Mouse (Mus musculus): Measurements from ENCODE around the gene A630076J17Rik.

A630076J17Rik gene

GRCm38 (mm10) chr3:107229822-107230221 lies 592 bp upstream of the A630076J17Rik start:
- in situ Hi-C loops (cut with MboI, MseI), result no loop called here

GRCm38 (mm10) chr3:107231202-107231601 lies 788 bp downstream of the A630076J17Rik start:
- in situ Hi-C loops (cut with MboI, MseI), result no loop called here

DNA sequence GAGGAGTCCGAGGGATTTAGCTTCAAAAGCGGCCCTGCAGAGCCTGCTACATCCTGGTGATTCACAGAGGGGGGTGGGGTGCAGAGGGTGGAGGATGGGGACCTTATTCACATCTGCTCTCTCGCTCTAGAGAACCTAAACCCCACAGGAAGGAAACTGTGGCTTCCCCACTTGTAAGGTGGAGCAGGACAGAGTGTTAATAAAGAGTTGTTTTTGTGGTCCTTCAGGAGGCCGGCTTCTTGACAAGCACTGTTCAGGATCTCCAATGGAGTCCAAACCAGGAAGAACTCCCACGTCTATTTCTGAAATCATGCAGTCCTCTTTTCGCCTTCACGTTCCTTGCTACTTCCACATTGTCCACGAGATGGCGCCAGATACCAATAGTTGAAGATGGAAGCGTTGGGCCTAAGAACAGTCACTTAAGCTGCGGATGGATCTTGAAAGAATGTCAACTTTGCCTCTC lies 3.0 kb downstream of the A630076J17Rik start:
- in situ Hi-C loops (cut with MboI, MseI), result no loop called here

- in situ Hi-C loops (cut with MboI, MseI), result no loop called here
These were observed 3.5 kb downstream of the A630076J17Rik start for GRCm38 (mm10) chr3:107233945-107234344.

DNA sequence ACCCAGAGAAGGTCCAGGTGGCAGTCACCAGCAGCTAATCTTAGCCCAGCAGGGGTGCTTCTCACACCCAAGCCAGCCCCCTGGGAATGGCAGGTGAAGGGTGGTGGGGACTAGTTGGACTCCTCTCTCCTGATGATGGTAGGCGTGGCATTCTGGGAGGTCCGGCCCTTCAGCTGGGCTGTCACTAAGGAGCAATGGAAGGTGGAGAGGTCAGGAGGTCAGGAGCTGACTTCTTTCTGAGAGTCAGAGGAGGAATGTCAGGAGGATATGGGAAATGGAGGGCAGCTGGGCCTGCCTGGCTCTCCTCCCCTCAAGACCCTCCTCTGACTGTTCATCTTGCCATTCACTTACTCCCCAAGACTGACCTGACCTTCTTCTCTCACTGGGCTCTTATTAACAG lies 7.6 kb downstream of the A630076J17Rik start:
- in situ Hi-C loops (cut with MboI, MseI), result loop anchor here (5.0 kb wide), 1 partner anchor 224 kb away; no protein-coding TSS in a partner anchor

GRCm38 (mm10) chr3:107238471-107238980 lies 8.1 kb downstream of the A630076J17Rik start:
- in situ Hi-C loops (cut with MboI, MseI), result loop anchor here (5.0 kb wide), 1 partner anchor 224 kb away; no protein-coding TSS in a partner anchor

DNA sequence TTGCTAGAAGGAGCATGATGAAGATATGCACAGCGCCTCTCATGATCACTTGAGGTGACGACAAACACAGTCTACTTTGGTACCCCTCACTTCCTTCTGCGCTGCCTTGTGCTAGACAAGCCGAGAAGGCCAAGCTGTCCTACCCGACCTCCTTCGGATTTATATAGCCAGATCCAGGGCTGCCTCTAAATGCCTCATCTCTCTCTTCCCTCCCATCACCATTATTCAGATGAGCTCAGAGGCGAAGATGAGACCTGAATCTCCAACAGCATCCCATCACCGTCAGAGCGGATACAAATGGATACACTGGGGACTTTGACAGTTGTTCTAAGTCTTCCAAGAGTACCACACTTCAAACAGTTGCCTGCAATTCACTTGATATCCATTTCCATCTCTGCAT lies 9.2 kb downstream of the A630076J17Rik start, which contains the start of gene Prok1:
TSS of gene Prok1 (minus strand) at position 101 of the 400 bp plus-strand sequence.
- in situ Hi-C loops (cut with MboI, MseI), result loop anchor here (5.0 kb wide), 1 partner anchor 223 kb away; no protein-coding TSS in a partner anchor

GRCm38 (mm10) chr3:107241389-107242094 lies 11.1 kb downstream of the A630076J17Rik start:
- in situ Hi-C loops (cut with MboI, MseI), result no loop called here

- in situ Hi-C loops (cut with MboI, MseI), result no loop called here
These were observed 16.5 kb downstream of the A630076J17Rik start for GRCm38 (mm10) chr3:107246876-107247275.

- in situ Hi-C loops (cut with MboI, MseI), result no loop called here
These were observed 18.6 kb downstream of the A630076J17Rik start for GRCm38 (mm10) chr3:107249042-107249441.

- in situ Hi-C loops (cut with MboI, MseI), result no loop called here
These were observed 19.9 kb downstream of the A630076J17Rik start for GRCm38 (mm10) chr3:107250320-107250719.

GRCm38 (mm10) chr3:107252035-107252434 lies 21.6 kb downstream of the A630076J17Rik start:
- in situ Hi-C loops (cut with MboI, MseI), result no loop called here

- in situ Hi-C loops (cut with MboI, MseI), result no loop called here
These were observed 23.5 kb downstream of the A630076J17Rik start for GRCm38 (mm10) chr3:107253925-107254324.

GRCm38 (mm10) chr3:107255992-107256391 lies 25.6 kb downstream of the A630076J17Rik start:
- in situ Hi-C loops (cut with MboI, MseI), result no loop called here

- in situ Hi-C loops (cut with MboI, MseI), result no loop called here
These were observed 26.3 kb downstream of the A630076J17Rik start for GRCm38 (mm10) chr3:107256724-107257123.

GRCm38 (mm10) chr3:107257924-107258323 lies 27.5 kb downstream of the A630076J17Rik start:
- in situ Hi-C loops (cut with MboI, MseI), result no loop called here

GRCm38 (mm10) chr3:107260956-107261850 lies 30.8 kb downstream of the A630076J17Rik start:
- in situ Hi-C loops (cut with MboI, MseI), result loop anchor here (10.0 kb wide), 1 partner anchor 1104 kb away; the partner anchor contains the start of gene Mybphl

GRCm38 (mm10) chr3:107261851-107262165 lies 31.4 kb downstream of the A630076J17Rik start:
- in situ Hi-C loops (cut with MboI, MseI), result loop anchor here (10.0 kb wide), 1 partner anchor 1103 kb away; the partner anchor contains the start of gene Mybphl

DNA sequence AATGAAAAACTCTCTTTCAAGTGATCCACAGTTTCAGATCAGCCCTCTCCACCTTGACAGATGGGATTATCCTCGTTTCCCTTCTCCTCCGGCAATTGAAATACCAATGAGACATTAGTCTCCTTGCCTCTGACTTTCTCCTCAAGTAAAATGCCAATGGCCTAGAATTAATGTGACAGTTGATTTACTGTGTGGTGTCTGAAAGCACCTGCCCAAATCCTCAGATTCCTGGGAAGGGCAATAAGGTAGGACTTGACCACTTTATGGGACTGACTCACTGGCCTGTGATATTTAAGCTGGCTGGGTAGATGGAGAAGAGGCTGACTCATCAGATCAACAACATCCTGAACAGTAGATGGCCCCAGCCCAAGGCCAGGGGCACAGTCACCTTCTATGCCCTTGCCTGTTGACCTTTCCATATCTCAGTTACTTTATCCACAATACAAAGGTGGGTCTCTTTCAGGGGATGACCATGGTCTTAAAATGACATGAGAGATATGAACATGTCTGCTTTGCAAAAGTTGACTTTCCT lies 36.5 kb downstream of the A630076J17Rik start:
- in situ Hi-C loops (cut with MboI, MseI), result loop anchor here (10.0 kb wide), 1 partner anchor 1098 kb away; the partner anchor contains the start of gene Mybphl

DNA sequence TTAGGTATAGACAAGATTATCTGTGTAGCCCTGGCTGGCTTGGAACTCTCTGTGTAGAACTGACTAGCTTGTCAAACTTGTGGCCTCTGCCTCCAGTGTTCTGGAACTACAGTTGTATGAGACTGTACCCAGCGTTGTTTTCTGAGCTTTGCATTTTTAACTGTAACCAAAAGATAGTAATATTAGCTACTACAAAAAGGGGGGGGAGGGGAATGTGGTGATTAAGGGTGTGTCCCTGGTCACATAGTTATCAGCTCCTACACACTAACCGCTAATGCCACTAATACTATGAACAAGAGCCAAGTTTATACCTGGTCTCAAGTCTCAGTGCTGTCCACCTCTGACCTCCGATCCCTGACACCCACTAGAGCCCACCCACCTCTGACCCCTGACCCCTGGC lies 42.0 kb downstream of the A630076J17Rik start:
- in situ Hi-C loops (cut with MboI, MseI), result no loop called here

- in situ Hi-C loops (cut with MboI, MseI), result no loop called here
These were observed 43.4 kb downstream of the A630076J17Rik start for GRCm38 (mm10) chr3:107273820-107274219.

GRCm38 (mm10) chr3:107275351-107275750 lies 44.9 kb downstream of the A630076J17Rik start:
- in situ Hi-C loops (cut with MboI, MseI), result no loop called here
